Mouse (Mus musculus): Measurements from ENCODE around the gene Cacna2d3. TPM values are rescaled to one million over a fixed set of nuclear protein-coding genes. Genes with fewer than 3 reads are reported as not detected.

Cacna2d3 gene
- polyA plus RNA-seq, 1 experiment from 2014 or later = 37.8 TPM

- Histone ChIP-seq H3K27me3 (no peaks in the 10 kb centered on the region), H3K4me3 (no peak overlapping the region), H3K9me3 (no peaks in the 10 kb centered on the region), H3K9ac (no peak overlapping the region), H3K27ac (replicated peaks) (no peak overlapping the region), H3K4me1 (replicated peaks) (peaks cover 24% of the 10 kb centered on the region), H3K4me2 (no peak overlapping the region), H3K36me3 (no peaks in the 10 kb centered on the region)
- 86% methylated on average over 5 of the region's 5 CpGs for WGBS
- ATAC-seq (ENCODE audit: low read depth) = no peak
Observed at GRCm38 (mm10) chr14:29027276-29027675, 694.4 kb downstream of the Cacna2d3 start.

- no peaks in the 10 kb centered on the region for H3K36me3 ChIP-seq
- H3K9ac ChIP-seq = no peak overlapping the region
- H3K4me3 ChIP-seq = no peak overlapping the region
- WGBS = 84% methylated on average over 6 of the region's 6 CpGs
- ATAC-seq (ENCODE audit: low read depth) = no peak
- H3K9me3 ChIP-seq = no peaks in the 10 kb centered on the region
- no peak overlapping the region for H3K4me2 ChIP-seq
- peaks cover 19% of the 10 kb centered on the region for H3K4me1 ChIP-seq (replicated peaks)
- H3K27ac ChIP-seq (replicated peaks) = no peak overlapping the region
- H3K27me3 ChIP-seq = no peaks in the 10 kb centered on the region
Observed at GRCm38 (mm10) chr14:29025335-29025734, 696.3 kb downstream of the Cacna2d3 start.

- Histone ChIP-seq H3K4me1 (replicated peaks) (no peaks in the 10 kb centered on the region; the same call in 1 of the 2 replicates), H3K4me2 (no peak overlapping the region), H3K27ac (replicated peaks) (no peak overlapping the region), H3K4me3 (no peak overlapping the region), H3K9ac (no peak overlapping the region), H3K27me3 (no peaks in the 10 kb centered on the region), H3K36me3 (no peaks in the 10 kb centered on the region), H3K9me3 (no peaks in the 10 kb centered on the region)
- WGBS = 89% methylated on average over 4 of the region's 4 CpGs
- no peak for ATAC-seq (ENCODE audit: low read depth)
Observed at GRCm38 (mm10) chr14:29023246-29023645, 698.4 kb downstream of the Cacna2d3 start.

- H3K4me1 ChIP-seq (replicated peaks) = peaks cover 8% of the 10 kb centered on the region; the same call in 1 of the 2 replicates
- no peaks in the 10 kb centered on the region for H3K9me3 ChIP-seq
- no peak for ATAC-seq (ENCODE audit: low read depth)
- H3K27ac ChIP-seq (replicated peaks) = no peak overlapping the region
- H3K27me3 ChIP-seq = no peaks in the 10 kb centered on the region
- WGBS = 89% methylated on average over 4 of the region's 4 CpGs
- no peak overlapping the region for H3K9ac ChIP-seq
- H3K36me3 ChIP-seq = no peaks in the 10 kb centered on the region
- H3K4me2 ChIP-seq = no peak overlapping the region
- no peak overlapping the region for H3K4me3 ChIP-seq
Observed at GRCm38 (mm10) chr14:29021295-29021694, 700.4 kb downstream of the Cacna2d3 start.

GRCm38 (mm10) chr14:29018316-29019000, 703.2 kb downstream of the Cacna2d3 start:
- ATAC-seq (ENCODE audit: low read depth) = no peak
- H3K9ac ChIP-seq = no peak overlapping the region
- no peak overlapping the region for H3K4me2 ChIP-seq
- no peak overlapping the region for H3K27ac ChIP-seq (replicated peaks)
- no peaks in the 10 kb centered on the region for H3K27me3 ChIP-seq
- H3K36me3 ChIP-seq = no peaks in the 10 kb centered on the region
- WGBS = 47% methylated on average over 7 of the region's 7 CpGs
- no peak overlapping the region for H3K4me3 ChIP-seq
- no peaks in the 10 kb centered on the region for H3K9me3 ChIP-seq
- peaks cover 16% of the 10 kb centered on the region for H3K4me1 ChIP-seq (replicated peaks)

GRCm38 (mm10) chr14:29017883-29018282, 703.8 kb downstream of the Cacna2d3 start, which contains the start of gene Lrtm1:
Lrtm1 (plus strand) TSS chr14:29018208.
- peaks cover 16% of the 10 kb centered on the region for H3K4me1 ChIP-seq (replicated peaks)
- no peaks in the 10 kb centered on the region for H3K36me3 ChIP-seq
- H3K4me2 ChIP-seq = no peak within 1 kb of the TSS
- WGBS = 23% methylated on average over 5 of the region's 5 CpGs
- no peaks in the 10 kb centered on the region for H3K9me3 ChIP-seq
- H3K27me3 ChIP-seq = no peaks in the 10 kb centered on the region
- no peak for ATAC-seq (ENCODE audit: low read depth)
- no peak within 1 kb of the TSS for H3K4me3 ChIP-seq
- H3K27ac ChIP-seq (replicated peaks) = no peak within 1 kb of the TSS
- no peak within 1 kb of the TSS for H3K9ac ChIP-seq

- H3K9me3 ChIP-seq = no peaks in the 10 kb centered on the region
- H3K4me3 ChIP-seq = no peak overlapping the region
- H3K4me1 ChIP-seq (replicated peaks) = peaks cover 16% of the 10 kb centered on the region
- no peak overlapping the region for H3K4me2 ChIP-seq
- H3K36me3 ChIP-seq = no peaks in the 10 kb centered on the region
- ATAC-seq (ENCODE audit: low read depth) = peak; percentile 61; the same call in 1 of the 2 replicates
- WGBS = 29% methylated on average over 5 of the region's 5 CpGs
- no peaks in the 10 kb centered on the region for H3K27me3 ChIP-seq
- H3K27ac ChIP-seq (replicated peaks) = no peak overlapping the region
- no peak overlapping the region for H3K9ac ChIP-seq
Observed at GRCm38 (mm10) chr14:29015896-29016295, 705.8 kb downstream of the Cacna2d3 start.

- ATAC-seq (ENCODE audit: low read depth) = no peak
- no peaks in the 10 kb centered on the region for H3K9me3 ChIP-seq
- peaks cover 20% of the 10 kb centered on the region for H3K4me1 ChIP-seq (replicated peaks)
- no peak overlapping the region for H3K27ac ChIP-seq (replicated peaks)
- WGBS = 85% methylated on average over 2 of the region's 2 CpGs
- H3K4me2 ChIP-seq = no peak overlapping the region
- no peak overlapping the region for H3K9ac ChIP-seq
- no peaks in the 10 kb centered on the region for H3K27me3 ChIP-seq
- H3K36me3 ChIP-seq = no peaks in the 10 kb centered on the region
- no peak overlapping the region for H3K4me3 ChIP-seq
Observed at GRCm38 (mm10) chr14:29014680-29015079, 707.0 kb downstream of the Cacna2d3 start.

GRCm38 (mm10) chr14:29013161-29013560, 708.5 kb downstream of the Cacna2d3 start:
- Histone ChIP-seq H3K4me1 (replicated peaks) (peaks cover 20% of the 10 kb centered on the region), H3K36me3 (no peaks in the 10 kb centered on the region), H3K9ac (no peak overlapping the region), H3K4me2 (no peak overlapping the region), H3K9me3 (no peaks in the 10 kb centered on the region), H3K4me3 (no peak overlapping the region), H3K27ac (replicated peaks) (no peak overlapping the region), H3K27me3 (no peaks in the 10 kb centered on the region)
- ATAC-seq (ENCODE audit: low read depth) = no peak
- 86% methylated on average over 3 of the region's 3 CpGs for WGBS

- H3K27me3 ChIP-seq = no peaks in the 10 kb centered on the region
- H3K4me3 ChIP-seq = no peak overlapping the region
- no peaks in the 10 kb centered on the region for H3K36me3 ChIP-seq
- H3K9ac ChIP-seq = no peak overlapping the region
- H3K9me3 ChIP-seq = no peaks in the 10 kb centered on the region
- no peak overlapping the region for H3K4me2 ChIP-seq
- 94% methylated on average over 4 of the region's 4 CpGs for WGBS
- no peak overlapping the region for H3K27ac ChIP-seq (replicated peaks)
- 0 out of 2 replicates have a peak, but pooled peaks cover 5% of the 10 kb centered on the region for H3K4me1 ChIP-seq (replicated peaks)
- no peak for ATAC-seq (ENCODE audit: low read depth)
Observed at GRCm38 (mm10) chr14:29009644-29010043, 712.0 kb downstream of the Cacna2d3 start.

GRCm38 (mm10) chr14:29005228-29005840, 716.3 kb downstream of the Cacna2d3 start:
- Histone ChIP-seq H3K27ac (replicated peaks) (no peak overlapping the region), H3K36me3 (no peaks in the 10 kb centered on the region), H3K4me2 (no peak overlapping the region), H3K4me3 (no peak overlapping the region), H3K4me1 (replicated peaks) (0 out of 2 replicates have a peak, but pooled peaks cover under 1% of the 10 kb centered on the region), H3K9ac (no peak overlapping the region), H3K9me3 (no peaks in the 10 kb centered on the region), H3K27me3 (no peaks in the 10 kb centered on the region)
- 80% methylated on average over 5 of the region's 5 CpGs for WGBS
- ATAC-seq (ENCODE audit: low read depth) = no peak

GRCm38 (mm10) chr14:28996569-28996968, 725.1 kb downstream of the Cacna2d3 start:
- no peak overlapping the region for H3K4me2 ChIP-seq
- no peak overlapping the region for H3K9ac ChIP-seq
- no peaks in the 10 kb centered on the region for H3K4me1 ChIP-seq (replicated peaks)
- no peaks in the 10 kb centered on the region for H3K27me3 ChIP-seq
- H3K36me3 ChIP-seq = no peaks in the 10 kb centered on the region
- ATAC-seq (ENCODE audit: low read depth) = no peak
- 98% methylated on average over 3 of the region's 3 CpGs for WGBS
- no peak overlapping the region for H3K4me3 ChIP-seq
- no peak overlapping the region for H3K27ac ChIP-seq (replicated peaks)
- H3K9me3 ChIP-seq = no peaks in the 10 kb centered on the region
